Mouse (Mus musculus) urinary bladder, adult 18-20 months (tissue): Measurements from ENCODE around the gene Fam124b.

ENCODE experiments used
- DNase-seq, 2 experiments: peaks; one replicate each; pipeline ENCODE4 v3.0.0; 2022; ENCODE audit warnings: low spot score in 2 of 2, mixed read lengths in 2 of 2

Fam124b gene

DNA sequence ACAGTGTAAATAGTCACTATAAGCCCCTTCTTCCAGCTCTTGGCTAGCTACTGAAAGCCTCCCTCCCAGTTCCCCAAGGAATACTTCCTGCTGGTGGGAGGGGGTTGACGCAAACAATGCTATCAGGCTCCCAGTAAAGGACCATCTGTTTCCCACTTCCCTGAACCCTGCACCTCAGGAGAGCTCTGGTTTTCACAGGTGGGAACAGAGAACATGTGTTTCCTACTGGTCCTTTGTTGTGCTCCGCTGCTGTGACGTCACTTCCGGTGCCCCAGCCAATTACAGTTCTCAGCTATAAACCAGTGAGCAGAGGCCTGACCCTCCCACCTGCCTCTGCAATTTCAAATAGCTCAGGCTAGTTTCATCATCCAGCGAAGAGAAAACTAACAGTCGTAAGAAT lies at the start of gene Fam124b:
Gene Fam124b, minus strand, starts transcription at position 206 of the 400 bp plus-strand sequence.
- DNase-seq: no peak

DNA sequence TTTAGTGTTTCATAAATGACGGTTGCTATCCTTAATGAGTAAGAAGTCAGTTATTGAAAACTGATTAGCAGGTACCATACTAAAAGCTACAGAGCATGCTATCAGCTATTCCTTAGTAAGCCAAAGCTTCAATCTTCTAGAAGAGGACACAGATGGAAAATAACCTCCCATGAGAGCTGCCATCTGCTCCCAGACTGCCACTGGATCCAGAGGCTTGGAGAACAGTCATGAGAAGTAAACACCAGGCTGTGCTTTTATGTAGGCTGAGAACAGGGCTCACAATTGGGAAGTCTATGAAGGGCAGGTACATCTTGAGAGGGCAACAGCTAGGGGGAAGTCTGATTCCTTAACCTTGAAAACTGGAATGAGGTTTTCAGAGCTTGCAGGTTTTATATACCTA lies 42.2 kb upstream of the Fam124b start:
- DNase-seq: no peak

DNA sequence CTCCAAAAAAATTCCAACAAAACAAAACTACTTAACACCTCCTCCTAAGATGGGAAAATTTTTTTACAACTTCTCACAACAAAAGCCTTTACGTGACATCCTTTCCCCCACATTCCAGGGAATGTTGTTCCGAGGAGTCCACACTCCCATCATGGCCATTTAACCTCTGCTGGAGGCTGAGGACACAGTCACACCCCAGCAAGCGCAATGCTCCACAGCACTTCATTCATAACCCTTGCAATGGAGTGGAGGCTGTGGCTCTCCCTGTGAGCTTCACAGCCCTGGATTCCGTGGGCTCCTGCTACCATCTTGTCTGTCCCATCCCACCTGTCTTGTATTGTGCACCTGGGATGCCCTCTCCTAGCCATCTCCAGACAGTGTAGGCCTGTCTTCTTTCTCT lies 40.4 kb upstream of the Fam124b start:
- no peak for DNase-seq

DNA sequence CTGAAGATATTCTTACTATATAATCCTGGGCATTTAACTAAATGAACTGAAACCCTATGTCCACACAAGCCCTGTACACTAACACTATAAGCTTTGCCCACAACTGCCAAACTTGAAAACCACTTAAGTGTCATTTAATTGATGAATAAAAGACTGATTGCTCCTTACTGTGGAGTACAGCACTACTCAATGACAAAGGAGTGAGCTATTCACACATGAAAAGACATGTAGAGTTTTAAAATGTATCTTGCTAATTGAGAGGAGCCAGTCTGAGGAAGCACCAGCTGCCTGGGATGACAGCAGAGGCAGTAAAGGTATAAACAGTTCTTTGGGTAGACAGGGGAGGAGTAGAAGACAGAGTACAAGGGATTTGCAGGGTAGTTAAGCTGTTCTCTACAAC lies 35.0 kb upstream of the Fam124b start:
- DNase-seq: no peak

GRCm38 (mm10) chr1:80250247-80250646 lies 32.0 kb upstream of the Fam124b start:
- no peak for DNase-seq

DNA sequence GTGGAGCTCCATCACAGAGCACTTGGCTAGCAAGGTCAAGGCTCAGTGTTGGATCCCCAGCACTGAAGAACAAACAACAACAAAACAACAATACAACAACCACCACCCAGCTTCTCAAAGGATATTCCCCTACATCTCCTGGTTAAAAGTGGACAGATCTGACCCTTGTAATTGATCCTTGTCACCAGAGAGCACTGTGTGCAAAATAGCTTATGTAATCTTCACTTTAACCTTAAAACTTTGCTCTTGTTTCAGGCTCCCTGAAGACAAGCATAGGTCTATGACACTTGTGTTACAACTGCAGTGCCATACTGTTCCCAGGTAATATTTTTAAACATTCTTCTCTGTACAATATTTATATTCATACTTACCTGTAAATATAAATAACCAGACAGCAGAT lies 28.9 kb upstream of the Fam124b start:
- DNase-seq: no peak

GRCm38 (mm10) chr1:80244123-80244522 lies 25.9 kb upstream of the Fam124b start:
- DNase-seq: no peak

GRCm38 (mm10) chr1:80241579-80241978 lies 23.3 kb upstream of the Fam124b start:
- DNase-seq: no peak

DNA sequence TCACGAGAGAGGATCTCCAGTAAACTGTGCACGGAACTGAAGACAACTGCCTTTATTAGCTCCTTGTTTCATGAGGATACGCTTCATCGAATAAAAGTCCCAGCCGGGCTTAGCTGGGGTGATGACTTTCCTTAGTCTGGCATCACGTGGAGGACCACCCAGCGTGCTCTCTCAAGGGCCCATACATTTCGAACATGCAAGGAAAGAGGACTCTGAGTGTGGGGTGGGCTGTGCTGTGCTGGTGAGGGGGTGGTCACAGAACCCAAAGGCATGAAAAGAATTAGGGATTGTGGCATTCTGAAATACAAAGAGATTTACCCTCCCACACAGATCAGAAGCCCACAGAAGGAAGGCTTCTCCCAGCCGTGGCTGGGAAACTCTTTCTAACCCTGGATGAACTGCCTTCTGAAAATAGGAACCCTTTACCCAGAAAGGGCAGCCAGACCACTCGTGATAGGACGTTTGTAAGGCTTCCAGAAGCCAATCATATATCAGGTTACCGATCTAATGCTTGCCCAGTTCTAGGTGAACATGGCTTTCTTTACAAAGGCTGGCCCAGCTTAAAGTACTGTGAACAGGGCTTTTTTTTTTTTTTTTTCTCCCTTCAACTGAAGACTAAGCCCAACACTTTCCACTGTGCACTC lies 21.9 kb upstream of the Fam124b start:
- DNase-seq: no peak

DNA sequence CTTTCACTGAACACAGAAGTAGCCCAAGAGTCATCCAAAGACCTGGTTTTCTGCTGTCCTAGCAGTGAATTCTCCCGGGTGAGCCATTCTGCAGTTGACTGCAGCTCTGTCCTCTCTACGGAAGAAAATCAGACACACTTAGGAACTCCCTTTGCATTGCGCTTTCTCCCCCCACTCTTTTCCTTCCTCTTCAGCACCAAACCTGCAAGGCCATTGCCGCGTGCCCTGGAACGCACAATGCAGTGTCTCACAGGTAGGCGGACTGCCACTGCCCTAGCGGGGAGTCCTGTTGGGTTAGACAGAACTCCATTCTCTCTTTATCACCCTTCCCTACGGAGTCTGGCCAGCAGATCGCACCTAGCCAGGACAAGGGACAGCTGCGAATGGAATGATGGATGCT lies 21.2 kb upstream of the Fam124b start:
- no peak for DNase-seq

GRCm38 (mm10) chr1:80236951-80237702 lies 18.9 kb upstream of the Fam124b start:
- DNase-seq: no peak

DNA sequence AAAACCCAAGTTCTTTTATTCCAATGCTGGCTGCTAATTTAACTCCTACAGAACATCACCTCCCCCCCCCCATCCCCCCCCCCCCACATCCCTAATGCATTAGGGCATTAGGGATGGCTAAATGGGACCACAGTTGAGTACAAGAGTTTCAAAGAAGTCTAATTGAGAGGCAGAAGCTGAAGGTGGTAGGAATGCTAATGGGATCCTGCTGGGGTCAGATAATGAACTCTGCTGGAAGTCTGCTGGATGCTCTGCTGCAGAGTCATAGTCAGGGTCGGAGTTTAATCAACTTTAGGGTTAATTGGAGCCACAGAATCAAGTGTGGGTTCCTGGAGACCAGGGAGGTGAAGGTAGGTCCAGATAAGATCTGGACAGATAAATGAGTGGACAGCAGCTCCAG lies 17.9 kb upstream of the Fam124b start:
- DNase-seq: no peak

GRCm38 (mm10) chr1:80230612-80231011 lies 12.3 kb upstream of the Fam124b start:
- no peak for DNase-seq

GRCm38 (mm10) chr1:80224839-80225412 lies 6.7 kb upstream of the Fam124b start:
- DNase-seq: no peak

GRCm38 (mm10) chr1:80221151-80221550 lies 2.9 kb upstream of the Fam124b start:
- DNase-seq: peak in 1 of 2 experiments; percentile 4

DNA sequence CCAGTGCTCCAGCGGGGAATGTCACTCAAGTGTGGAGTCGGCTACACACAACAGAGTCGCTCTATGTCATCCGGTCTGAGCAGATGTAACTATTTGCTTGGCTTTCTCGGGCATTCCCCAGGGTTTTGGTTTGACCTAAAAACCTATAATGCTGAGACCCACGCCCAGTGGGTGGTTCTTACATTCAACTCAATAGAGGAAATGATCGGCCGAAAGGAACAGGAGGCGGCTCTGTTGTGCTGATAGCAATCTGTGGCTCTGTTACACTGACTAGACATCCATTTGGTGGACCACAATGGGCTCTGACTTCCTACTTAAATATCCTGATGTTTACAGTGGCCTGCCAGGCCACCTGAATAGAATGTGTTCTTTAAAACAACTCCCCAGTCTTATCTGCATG lies 4.4 kb downstream of the Fam124b start:
- no peak for DNase-seq

GRCm38 (mm10) chr1:80213146-80213545 lies 5.1 kb downstream of the Fam124b start:
- DNase-seq: no peak

GRCm38 (mm10) chr1:80202314-80202713 lies 16.0 kb downstream of the Fam124b start:
- DNase-seq: no peak

DNA sequence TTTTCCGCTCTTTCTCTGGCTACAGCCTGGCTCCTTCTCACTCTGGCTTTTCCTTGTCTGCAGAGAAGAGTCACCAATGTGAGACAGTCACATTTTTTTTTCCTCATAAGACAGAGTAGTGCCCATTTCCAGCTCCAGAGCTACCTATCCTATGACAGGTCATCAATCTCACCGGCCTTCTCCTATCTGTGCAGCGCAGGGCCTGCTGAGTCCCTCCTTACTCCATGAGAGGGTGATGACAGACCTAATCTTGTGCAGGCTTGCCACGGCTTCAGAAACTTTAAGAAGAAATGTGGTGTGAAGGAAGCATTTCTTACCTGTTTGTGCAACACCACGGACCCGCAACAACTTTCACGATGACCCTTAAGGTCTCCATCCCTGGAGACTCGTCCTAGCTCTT lies 25.4 kb downstream of the Fam124b start:
- no peak for DNase-seq

- no peak for DNase-seq
These were observed 36.9 kb downstream of the Fam124b start for GRCm38 (mm10) chr1:80181414-80181805.

GRCm38 (mm10) chr1:80180767-80181413 lies 37.4 kb downstream of the Fam124b start:
- DNase-seq: peak in 1 of 2 experiments; percentile 9

- DNase-seq: no peak
These were observed 38.1 kb downstream of the Fam124b start for GRCm38 (mm10) chr1:80180128-80180527.
